Mouse (Mus musculus): ENCODE data around the gene Aox1.

Aox1 gene

GRCm38 (mm10) chr1:58029636-58030117 lies at the start of gene Aox1:
Aox1 (plus strand) TSS chr1:58029931.
- DNase-seq (ENCODE audit: low read depth, low spot score), result peak; percentile 92

GRCm38 (mm10) chr1:57989052-57989600 lies 40.6 kb upstream of the Aox1 start:
- DNase-seq (ENCODE audit: low read depth, low spot score), result peak; percentile 73

GRCm38 (mm10) chr1:57991277-57991676 lies 38.5 kb upstream of the Aox1 start:
- DNase-seq (ENCODE audit: low read depth, low spot score), result no peak

GRCm38 (mm10) chr1:57995432-57996132 lies 34.1 kb upstream of the Aox1 start, which contains the start of gene Sgo2a:
Sgo2a (plus strand) TSS chr1:57995971.
- peak; percentile 97 for DNase-seq (ENCODE audit: low read depth, low spot score)

- peak; percentile 72 for DNase-seq (ENCODE audit: low read depth, low spot score)
Measured at GRCm38 (mm10) chr1:57996133-57996615, 33.6 kb upstream of the Aox1 start.

GRCm38 (mm10) chr1:57998146-57998545 lies 31.6 kb upstream of the Aox1 start:
- DNase-seq (ENCODE audit: low read depth, low spot score), result peak; percentile 38

GRCm38 (mm10) chr1:58006388-58006787 lies 23.3 kb upstream of the Aox1 start:
- peak; percentile 69 for DNase-seq (ENCODE audit: low read depth, low spot score)

GRCm38 (mm10) chr1:58018856-58019255 lies 10.9 kb upstream of the Aox1 start, which contains the start of gene Kctd18:
Kctd18 (minus strand) TSS chr1:58018956.
- DNase-seq (ENCODE audit: low read depth, low spot score), result no peak

GRCm38 (mm10) chr1:58027707-58028106 lies 2.0 kb upstream of the Aox1 start:
- no peak for DNase-seq (ENCODE audit: low read depth, low spot score)

- peak; percentile 55 for DNase-seq (ENCODE audit: low read depth, low spot score)
Measured at GRCm38 (mm10) chr1:58030156-58030871, 583 bp downstream of the Aox1 start.

- DNase-seq (ENCODE audit: low read depth, low spot score), result peak; percentile 79
Measured at GRCm38 (mm10) chr1:58031160-58031769, 1.5 kb downstream of the Aox1 start.

- DNase-seq (ENCODE audit: low read depth, low spot score), result peak; percentile 17
Measured at GRCm38 (mm10) chr1:58037306-58037705, 7.6 kb downstream of the Aox1 start.

- DNase-seq (ENCODE audit: low read depth, low spot score), result no peak
Measured at GRCm38 (mm10) chr1:58045076-58045475, 15.3 kb downstream of the Aox1 start.

- DNase-seq (ENCODE audit: low read depth, low spot score), result no peak
Measured at GRCm38 (mm10) chr1:58045546-58045945, 15.8 kb downstream of the Aox1 start.

- DNase-seq (ENCODE audit: low read depth, low spot score), result no peak
Measured at GRCm38 (mm10) chr1:58046721-58047290, 17.1 kb downstream of the Aox1 start.

GRCm38 (mm10) chr1:58049126-58049525 lies 19.4 kb downstream of the Aox1 start:
- no peak for DNase-seq (ENCODE audit: low read depth, low spot score)

GRCm38 (mm10) chr1:58055598-58055997 lies 25.9 kb downstream of the Aox1 start:
- DNase-seq (ENCODE audit: low read depth, low spot score), result no peak

- DNase-seq (ENCODE audit: low read depth, low spot score), result no peak
Measured at GRCm38 (mm10) chr1:58056074-58056807, 26.5 kb downstream of the Aox1 start.

GRCm38 (mm10) chr1:58056939-58057338 lies 27.2 kb downstream of the Aox1 start:
- DNase-seq (ENCODE audit: low read depth, low spot score), result no peak

GRCm38 (mm10) chr1:58058846-58059245 lies 29.1 kb downstream of the Aox1 start:
- DNase-seq (ENCODE audit: low read depth, low spot score), result no peak

GRCm38 (mm10) chr1:58062131-58062530 lies 32.4 kb downstream of the Aox1 start:
- no peak for DNase-seq (ENCODE audit: low read depth, low spot score)

Data from R1 (cell line).